Mouse (Mus musculus) forebrain, postnatal 0 days (tissue): Measurements from ENCODE around the gene Tmem50b. TPM values are rescaled to one million over a fixed set of nuclear protein-coding genes. Genes with fewer than 3 reads are reported as not detected.

Experiments
- ATAC-seq: fragments of 200-750 bp; cut with Nextera tagmentation; 2 replicates; pipeline ENCODE4 v1.8.0; 2017; ENCODE audit warnings: mild to moderate bottlenecking, moderate library complexity
- DNase-seq: peaks from one replicate; pipeline ENCODE4 v3.0.0-alpha.2; 2015
- H3K27ac ChIP-seq: fragments of 300-500 bp; sonication (generic); 2 replicates; pipeline ENCODE4 v1.5.1; 2014; ENCODE audit warnings: low read depth, mild to moderate bottlenecking, antibody characterized with exemption, low read length, moderate library complexity, mixed read lengths
- H3K27me3 ChIP-seq: fragments of 300-500 bp; sonication (generic); 2 replicates; pipeline ENCODE4 v1.6.1; 2014; ENCODE audit warnings: mild to moderate bottlenecking, low read length, mixed read lengths; ENCODE audit not compliant: insufficient read depth
- H3K36me3 ChIP-seq: fragments of 300-500 bp; sonication (generic); 2 replicates; pipeline ENCODE4 v1.6.1; 2014; ENCODE audit warnings: mild to moderate bottlenecking, moderate library complexity; ENCODE audit not compliant: insufficient read depth
- H3K4me1 ChIP-seq: fragments of 300-500 bp; sonication (generic); 2 replicates; pipeline ENCODE4 v1.6.1; 2014; ENCODE audit warnings: antibody characterized with exemption; ENCODE audit not compliant: insufficient read depth
- H3K4me2 ChIP-seq: fragments of 300-500 bp; sonication (generic); 2 replicates; pipeline ENCODE4 v1.6.1; 2014; ENCODE audit warnings: low read depth, mild to moderate bottlenecking, moderate library complexity
- H3K4me3 ChIP-seq: fragments of 300-500 bp; sonication (generic); 2 replicates; pipeline ENCODE4 v1.5.1; 2014; ENCODE audit warnings: low read depth, low read length, mixed read lengths
- H3K9ac ChIP-seq: fragments of 300-500 bp; sonication (generic); 2 replicates; pipeline ENCODE4 v1.6.1; 2014; ENCODE audit warnings: mild to moderate bottlenecking
- H3K9me3 ChIP-seq: fragments of 300-500 bp; sonication (generic); 2 replicates; pipeline ENCODE4 v1.6.1; 2016; ENCODE audit warnings: low read length
- CTCF ChIP-seq: sonication (generic); IDR thresholded peaks from 2 replicates; pipeline ENCODE4 v1.5.1; 2016; ENCODE audit warnings: antibody characterized with exemption, control low read depth, low read depth
- WGBS: fragments of 180-500 bp; shearing (Covaris S2); extraction: QIAGEN DNeasy Blood & Tissue Kit; methylation state at CpG from one replicate; pipeline ENCODE4 v1.1.7; 2014; 5-methylcytosine and 5-hydroxymethylcytosine counted together
- polyA plus RNA-seq: library from polyadenylated mRNA; unstranded; fragments of >200 nt; fragmentation: Nextera tagmentation; extraction: Ambion mirVana; gene quantifications from 2 replicates; pipeline ENCODE4 v1.2.1, GENCODE M21; 2015
- total RNA-seq: library from RNA; depleted of rRNA; stranded (reverse); fragments of >200 nt; gene quantifications from 2 replicates; pipeline ENCODE4 v1.2.3, GENCODE M21; 2014

The Tmem50b gene
- total and polyA plus RNA-seq, 2 experiments from 2014 or later = 65.2 to 102 TPM

- no peak for TF ChIP-seq CTCF
- DNase-seq = peak; percentile 84
- Histone ChIP-seq H3K27me3 (no peaks in the 10 kb centered on the region), H3K36me3 (no peaks in the 10 kb centered on the region), H3K4me3 (no peak overlapping the region), H3K9ac (peak overlapping the region; percentile 1; the same call in 1 of the 2 replicates), H3K9me3 (no peaks in the 10 kb centered on the region), H3K4me2 (peak overlapping the region; percentile 31), H3K4me1 (0 out of 2 replicates have a peak, but pooled peaks cover 4% of the 10 kb centered on the region), H3K27ac (peak overlapping the region; percentile 69)
- ATAC-seq = peak; percentile 95
- WGBS = 20% methylated on average over 10 of the region's 10 CpGs
Observed at GRCm38 (mm10) chr16:91541573-91542081, 56.0 kb downstream of the Tmem50b start.

GRCm38 (mm10) chr16:91538513-91538912 is 59.1 kb downstream of the Tmem50b start:
- H3K27me3 ChIP-seq = no peaks in the 10 kb centered on the region
- no peak overlapping the region for H3K4me2 ChIP-seq
- no peaks in the 10 kb centered on the region for H3K9me3 ChIP-seq
- H3K4me1 ChIP-seq = 0 out of 2 replicates have a peak, but pooled peaks cover 4% of the 10 kb centered on the region
- TF ChIP-seq CTCF = no peak
- ATAC-seq = no peak
- no peak overlapping the region for H3K9ac ChIP-seq
- WGBS = 76% methylated on average over 9 of the region's 9 CpGs
- no peak overlapping the region for H3K4me3 ChIP-seq
- no peak overlapping the region for H3K27ac ChIP-seq
- no peaks in the 10 kb centered on the region for H3K36me3 ChIP-seq
- DNase-seq = no peak

GRCm38 (mm10) chr16:91538051-91538450 is 59.5 kb downstream of the Tmem50b start:
- no peaks in the 10 kb centered on the region for H3K36me3 ChIP-seq
- no peak overlapping the region for H3K4me2 ChIP-seq
- no peaks in the 10 kb centered on the region for H3K9me3 ChIP-seq
- no peak for ATAC-seq
- 77% methylated on average over 6 of the region's 6 CpGs for WGBS
- H3K4me1 ChIP-seq = 0 out of 2 replicates have a peak, but pooled peaks cover 4% of the 10 kb centered on the region
- no peak overlapping the region for H3K27ac ChIP-seq
- no peaks in the 10 kb centered on the region for H3K27me3 ChIP-seq
- no peak overlapping the region for H3K9ac ChIP-seq
- no peak overlapping the region for H3K4me3 ChIP-seq
- no peak for DNase-seq
- TF ChIP-seq CTCF = no peak

GRCm38 (mm10) chr16:91537065-91537464 is 60.5 kb downstream of the Tmem50b start:
- ATAC-seq = no peak
- Histone ChIP-seq H3K4me2 (no peak overlapping the region), H3K27me3 (no peaks in the 10 kb centered on the region), H3K4me1 (0 out of 2 replicates have a peak, but pooled peaks cover 4% of the 10 kb centered on the region), H3K9me3 (no peaks in the 10 kb centered on the region), H3K36me3 (no peaks in the 10 kb centered on the region), H3K4me3 (no peak overlapping the region), H3K27ac (no peak overlapping the region), H3K9ac (no peak overlapping the region)
- 75% methylated on average over 3 of the region's 3 CpGs for WGBS
- no peak for DNase-seq
- no peak for TF ChIP-seq CTCF

GRCm38 (mm10) chr16:91536372-91536771 is 61.2 kb downstream of the Tmem50b start:
- no peak for DNase-seq
- TF ChIP-seq CTCF = no peak
- Histone ChIP-seq H3K36me3 (no peaks in the 10 kb centered on the region), H3K9ac (no peak overlapping the region), H3K9me3 (no peaks in the 10 kb centered on the region), H3K4me3 (no peak overlapping the region), H3K27me3 (no peaks in the 10 kb centered on the region), H3K4me2 (no peak overlapping the region), H3K27ac (no peak overlapping the region), H3K4me1 (0 out of 2 replicates have a peak, but pooled peaks cover 2% of the 10 kb centered on the region)
- no peak for ATAC-seq
- 86% methylated on average over 6 of the region's 6 CpGs for WGBS

GRCm38 (mm10) chr16:91534888-91535287 is 62.7 kb downstream of the Tmem50b start:
- TF ChIP-seq CTCF = no peak
- H3K4me1 ChIP-seq = no peaks in the 10 kb centered on the region
- no peaks in the 10 kb centered on the region for H3K36me3 ChIP-seq
- H3K27me3 ChIP-seq = no peaks in the 10 kb centered on the region
- no peak for DNase-seq
- WGBS = 83% methylated on average over 6 of the region's 6 CpGs
- H3K9ac ChIP-seq = no peak overlapping the region
- no peaks in the 10 kb centered on the region for H3K9me3 ChIP-seq
- no peak overlapping the region for H3K4me3 ChIP-seq
- no peak overlapping the region for H3K4me2 ChIP-seq
- no peak for ATAC-seq
- no peak overlapping the region for H3K27ac ChIP-seq

GRCm38 (mm10) chr16:91534477-91534876 is 63.1 kb downstream of the Tmem50b start:
- no peaks in the 10 kb centered on the region for H3K4me1 ChIP-seq
- H3K9me3 ChIP-seq = no peaks in the 10 kb centered on the region
- no peaks in the 10 kb centered on the region for H3K36me3 ChIP-seq
- H3K9ac ChIP-seq = no peak overlapping the region
- no peak overlapping the region for H3K27ac ChIP-seq
- H3K27me3 ChIP-seq = no peaks in the 10 kb centered on the region
- H3K4me2 ChIP-seq = no peak overlapping the region
- no peak for ATAC-seq
- 61% methylated on average over 13 of the region's 13 CpGs for WGBS
- DNase-seq = peak; percentile 74
- TF ChIP-seq CTCF = no peak
- H3K4me3 ChIP-seq = no peak overlapping the region
